Mouse (Mus musculus) midbrain, postnatal 0 days (tissue): ENCODE results near the gene Adam33. TPM values are rescaled to one million over a fixed set of nuclear protein-coding genes. Genes with fewer than 3 reads are reported as not detected.

Experiments used
- ATAC-seq: fragments of 200-750 bp; cut with Nextera tagmentation; 2 replicates; pipeline ENCODE4 v1.8.0; 2017; ENCODE audit warnings: moderate number of reproducible peaks, mild to moderate bottlenecking, moderate TSS enrichment, moderate library complexity; ENCODE audit not compliant: low FRiP score
- DNase-seq: peaks from one replicate; pipeline ENCODE4 v3.0.0-alpha.2; 2015; ENCODE audit warnings: low spot score
- H3K27ac ChIP-seq: fragments of 300-500 bp; sonication (generic); 2 replicates; pipeline ENCODE4 v1.5.1; 2014; ENCODE audit warnings: low read depth, mild to moderate bottlenecking, low read length, mixed read lengths
- H3K27me3 ChIP-seq: fragments of 300-500 bp; sonication (generic); 2 replicates; pipeline ENCODE4 v1.6.1; 2014; ENCODE audit warnings: low read length, control low read depth, mixed read lengths; ENCODE audit not compliant: insufficient read depth
- H3K36me3 ChIP-seq: fragments of 300-500 bp; sonication (generic); 2 replicates; pipeline ENCODE4 v1.6.1; 2014; ENCODE audit warnings: low read length, control low read depth, mixed read lengths; ENCODE audit not compliant: insufficient read depth
- H3K4me1 ChIP-seq: fragments of 300-500 bp; sonication (generic); 2 replicates; pipeline ENCODE4 v1.6.1; 2014; ENCODE audit warnings: mild to moderate bottlenecking, control low read depth, antibody characterized with exemption, low read length, mixed read lengths; ENCODE audit not compliant: insufficient read depth
- H3K4me2 ChIP-seq: fragments of 300-500 bp; sonication (generic); 2 replicates; pipeline ENCODE4 v1.6.1; 2014; ENCODE audit warnings: low read depth, mild to moderate bottlenecking, low read length, mixed read lengths; ENCODE audit not compliant: poor library complexity, severe bottlenecking
- H3K4me3 ChIP-seq: fragments of 300-500 bp; sonication (generic); 2 replicates; pipeline ENCODE4 v1.5.1; 2014; ENCODE audit warnings: low read depth, mild to moderate bottlenecking, low read length, moderate library complexity
- H3K9ac ChIP-seq: fragments of 300-500 bp; sonication (generic); replicated peaks from 2 replicates; pipeline ENCODE4 v1.6.1; 2014; ENCODE audit warnings: mild to moderate bottlenecking, low read length, moderate library complexity, mixed read lengths; ENCODE audit not compliant: poor library complexity, severe bottlenecking
- H3K9me3 ChIP-seq: fragments of 300-500 bp; sonication (generic); 2 replicates; pipeline ENCODE4 v1.6.1; 2016; ENCODE audit warnings: low read length, control low read depth
- CTCF ChIP-seq: IDR thresholded peaks from 2 replicates; pipeline ENCODE4 v1.5.1; 2016; ENCODE audit warnings: antibody characterized with exemption, mild to moderate bottlenecking
- WGBS: fragments of 180-500 bp; shearing (Covaris S2); extraction: QIAGEN DNeasy Blood & Tissue Kit; methylation state at CpG from one replicate; pipeline ENCODE4 v1.1.7; 2014; 5-methylcytosine and 5-hydroxymethylcytosine counted together
- polyA plus RNA-seq: library from polyadenylated mRNA; unstranded; fragments of >200 nt; fragmentation: Nextera tagmentation; extraction: Ambion mirVana; gene quantifications from 2 replicates; pipeline ENCODE4 v1.2.1, GENCODE M21; 2015
- total RNA-seq: library from RNA; depleted of rRNA; stranded (reverse); fragments of >200 nt; gene quantifications from 2 replicates; pipeline ENCODE4 v1.2.3, GENCODE M21; 2014

The Adam33 gene
- total and polyA plus RNA-seq, 2 experiments from 2014 or later: 1.4 to 2.1 TPM

GRCm38 (mm10) chr2:131061607-131062006 is 2.0 kb downstream of the Adam33 start:
- Histone ChIP-seq H3K4me3 (no peak overlapping the region), H3K4me1 (no peaks in the 10 kb centered on the region), H3K4me2 (no peak overlapping the region), H3K9ac (no peak overlapping the region), H3K27me3 (peaks cover 8% of the 10 kb centered on the region; the same call in 1 of the 2 replicates), H3K27ac (no peak overlapping the region), H3K9me3 (no peaks in the 10 kb centered on the region), H3K36me3 (no peaks in the 10 kb centered on the region)
- no peak for DNase-seq
- WGBS: 67% methylated on average over 5 of the region's 5 CpGs
- TF ChIP-seq CTCF: no peak
- ATAC-seq: no peak

GRCm38 (mm10) chr2:131060784-131061183 is 2.8 kb downstream of the Adam33 start:
- Histone ChIP-seq H3K4me1 (no peaks in the 10 kb centered on the region), H3K27ac (no peak overlapping the region), H3K27me3 (peaks cover 15% of the 10 kb centered on the region; the same call in 1 of the 2 replicates), H3K9me3 (no peaks in the 10 kb centered on the region), H3K36me3 (no peaks in the 10 kb centered on the region), H3K4me3 (no peak overlapping the region), H3K9ac (no peak overlapping the region), H3K4me2 (no peak overlapping the region)
- no peak for DNase-seq
- 61% methylated on average over 6 of the region's 6 CpGs for WGBS
- no peak for ATAC-seq
- no peak for TF ChIP-seq CTCF

- Histone ChIP-seq H3K27me3 (peaks cover 23% of the 10 kb centered on the region), H3K4me1 (no peaks in the 10 kb centered on the region), H3K27ac (no peak overlapping the region), H3K9ac (no peak overlapping the region), H3K4me3 (no peak overlapping the region), H3K4me2 (no peak overlapping the region), H3K36me3 (no peaks in the 10 kb centered on the region), H3K9me3 (no peaks in the 10 kb centered on the region)
- TF ChIP-seq CTCF: no peak
- 51% methylated on average over 9 of the region's 9 CpGs for WGBS
- ATAC-seq (no peak), DNase-seq (no peak)
Observed at GRCm38 (mm10) chr2:131059781-131060540, 3.7 kb downstream of the Adam33 start.

GRCm38 (mm10) chr2:131059377-131059776 is 4.2 kb downstream of the Adam33 start:
- H3K27ac ChIP-seq: no peak overlapping the region
- WGBS: 43% methylated on average over 1 of the region's 1 CpGs
- ATAC-seq (no peak), DNase-seq (no peak)
- peaks cover 2% of the 10 kb centered on the region; the same call in 1 of the 2 replicates for H3K4me1 ChIP-seq
- H3K4me2 ChIP-seq: no peak overlapping the region
- H3K9me3 ChIP-seq: no peaks in the 10 kb centered on the region
- no peak for TF ChIP-seq CTCF
- no peak overlapping the region for H3K4me3 ChIP-seq
- H3K9ac ChIP-seq: no peak overlapping the region
- no peaks in the 10 kb centered on the region for H3K36me3 ChIP-seq
- peaks cover 29% of the 10 kb centered on the region for H3K27me3 ChIP-seq

- peaks cover 33% of the 10 kb centered on the region for H3K27me3 ChIP-seq
- H3K36me3 ChIP-seq: no peaks in the 10 kb centered on the region
- no peak for TF ChIP-seq CTCF
- no peak overlapping the region for H3K4me2 ChIP-seq
- H3K4me1 ChIP-seq: peaks cover 9% of the 10 kb centered on the region; the same call in 1 of the 2 replicates
- no peak for ATAC-seq
- no peak overlapping the region for H3K27ac ChIP-seq
- DNase-seq: no peak
- H3K9me3 ChIP-seq: no peaks in the 10 kb centered on the region
- H3K4me3 ChIP-seq: no peak overlapping the region
- no peak overlapping the region for H3K9ac ChIP-seq
- WGBS: 95% methylated on average over 8 of the region's 8 CpGs
Observed at GRCm38 (mm10) chr2:131058672-131059071, 4.9 kb downstream of the Adam33 start.

- ATAC-seq (peak; percentile 42; the same call in 1 of the 2 replicates), DNase-seq (peak; percentile 65)
- Histone ChIP-seq H3K4me1 (peaks cover 10% of the 10 kb centered on the region; the same call in 1 of the 2 replicates), H3K4me2 (peak overlapping the region; percentile 29; the same call in 1 of the 2 replicates), H3K27me3 (peaks cover 41% of the 10 kb centered on the region), H3K9me3 (no peaks in the 10 kb centered on the region), H3K36me3 (no peaks in the 10 kb centered on the region), H3K4me3 (no peak overlapping the region), H3K9ac (no peak overlapping the region), H3K27ac (no peak overlapping the region)
- peak; percentile 78 for TF ChIP-seq CTCF
- 3% methylated on average over 10 of the region's 10 CpGs for WGBS
Observed at GRCm38 (mm10) chr2:131056191-131056590, 7.4 kb downstream of the Adam33 start.
